Mouse (Mus musculus) MEL (cell line): ENCODE measurements around the gene Zfp652. TPM values are rescaled to one million over a fixed set of nuclear protein-coding genes. Genes with fewer than 3 reads are reported as not detected.
A peak's percentile ranks its signal among the peaks of the same experiment; 100 is the strongest.

ENCODE experiments used
- DNase-seq: peaks from one replicate; pipeline ENCODE4 v3.0.0; 2011; ENCODE audit warnings: low read depth, low spot score
- H3K27ac ChIP-seq: 2 replicates; pipeline ENCODE4 v1.5.1; 2012; ENCODE audit warnings: low read depth, mild to moderate bottlenecking, control low read depth, low read length, moderate library complexity; ENCODE audit not compliant: control insufficient read depth
- H3K27me3 ChIP-seq, 2 experiments: fragments of 150-350 bp in 1 of 2; sonication (generic) in 1 of 2; 2 replicates each; pipeline ENCODE4 v1.6.1; 2012; ENCODE audit warnings: low read length in 2 of 2, mild to moderate bottlenecking in 2 of 2, improper control_type of control experiment in 1 of 2, moderate library complexity in 1 of 2; ENCODE audit not compliant: insufficient read depth in 2 of 2, control insufficient read depth in 1 of 2
- H3K36me3 ChIP-seq, 2 experiments: 2 replicates each; pipeline ENCODE4 v1.6.1; 2012 to 2014; ENCODE audit warnings: low read length in 2 of 2, improper control_type of control experiment in 1 of 2, inconsistent platforms in 1 of 2, mild to moderate bottlenecking in 1 of 2; ENCODE audit not compliant: insufficient read depth in 2 of 2, control insufficient read depth in 1 of 2
- H3K4me1 ChIP-seq, 2 experiments: fragments of 150-350 bp in 1 of 2; sonication (generic) in 1 of 2; 2 replicates each; pipeline ENCODE4 v1.6.1; 2012; ENCODE audit warnings: low read length in 2 of 2, improper control_type of control experiment in 1 of 2, mild to moderate bottlenecking in 1 of 2; ENCODE audit not compliant: insufficient read depth in 2 of 2, control insufficient read depth in 1 of 2
- H3K4me3 ChIP-seq, 2 experiments: fragments of 150-350 bp in 1 of 2; sonication (generic) in 1 of 2; 2 replicates each; pipeline ENCODE4 v1.5.1; 2012; ENCODE audit warnings: low read depth in 2 of 2, low read length in 2 of 2, mild to moderate bottlenecking in 2 of 2, moderate library complexity in 2 of 2, control low read depth in 1 of 2, improper control_type of control experiment in 1 of 2; ENCODE audit not compliant: control insufficient read depth in 1 of 2, insufficient read depth in 1 of 2
- H3K79me2 ChIP-seq: 2 replicates; pipeline ENCODE4 v1.6.1; 2012; ENCODE audit warnings: mild to moderate bottlenecking, low read length, moderate library complexity; ENCODE audit not compliant: control insufficient read depth, poor library complexity, insufficient read depth
- H3K9ac ChIP-seq: 2 replicates; pipeline ENCODE4 v1.6.1; 2012; ENCODE audit warnings: low read depth, mild to moderate bottlenecking, control low read depth, low read length, moderate library complexity; ENCODE audit not compliant: control insufficient read depth, poor library complexity, severe bottlenecking
- H3K9me3 ChIP-seq: fragments of 150-350 bp; sonication (generic); replicated peaks from 2 replicates; pipeline ENCODE4 v1.6.1; 2012; ENCODE audit warnings: mild to moderate bottlenecking, low read length, improper control_type of control experiment, moderate library complexity; ENCODE audit not compliant: insufficient read depth
- BHLHE40 ChIP-seq: IDR thresholded peaks from 2 replicates; pipeline ENCODE4 v1.6.1; 2012; ENCODE audit warnings: low read depth, mild to moderate bottlenecking, inconsistent platforms, low read length, improper control_type of control experiment, borderline replicate concordance
- CHD1 ChIP-seq: IDR thresholded peaks from 2 replicates; pipeline ENCODE4 v1.6.1; 2012; ENCODE audit warnings: low read depth, mild to moderate bottlenecking, inconsistent platforms, low read length, improper control_type of control experiment
- CHD2 ChIP-seq: IDR thresholded peaks from 2 replicates; pipeline ENCODE4 v1.6.1; 2011; ENCODE audit warnings: low read length, improper control_type of control experiment
- CTCF ChIP-seq, 3 experiments: IDR thresholded peaks in 2 of 3; conservative IDR thresholded peaks in 1 of 3; 2 replicates each; pipeline ENCODE4 v1.5.1; 2011 to 2012; ENCODE audit warnings: low read length in 3 of 3, low read depth in 2 of 3, mild to moderate bottlenecking in 2 of 3, improper control_type of control experiment in 1 of 3, inconsistent platforms in 1 of 3, mixed read lengths in 1 of 3, moderate library complexity in 1 of 3; ENCODE audit not compliant: control insufficient read depth in 1 of 3, insufficient read depth in 1 of 3, poor library complexity in 1 of 3, severe bottlenecking in 1 of 3
- E2F4 ChIP-seq: IDR thresholded peaks from 2 replicates; pipeline ENCODE4 v1.6.1; 2011; ENCODE audit warnings: low read depth, low read length, improper control_type of control experiment, borderline replicate concordance
- EP300 ChIP-seq, 2 experiments: IDR thresholded peaks; 2 replicates each; pipeline ENCODE4 v1.6.1; 2011; ENCODE audit warnings: improper control_type of control experiment in 2 of 2, low read length in 2 of 2, low read depth in 1 of 2, mild to moderate bottlenecking in 1 of 2
- ETS1 ChIP-seq: IDR thresholded peaks from 2 replicates; pipeline ENCODE4 v1.6.1; 2012; ENCODE audit warnings: low read depth, mild to moderate bottlenecking, inconsistent platforms, low read length, improper control_type of control experiment, moderate library complexity
- HCFC1 ChIP-seq: IDR thresholded peaks from 2 replicates; pipeline ENCODE4 v1.6.1; 2012; ENCODE audit warnings: low read depth, mild to moderate bottlenecking, inconsistent platforms, low read length, improper control_type of control experiment, moderate library complexity
- KAT2A ChIP-seq: conservative IDR thresholded peaks from 2 replicates; pipeline ENCODE4 v1.6.1; 2012; ENCODE audit warnings: low read depth, low read length, improper control_type of control experiment, inconsistent platforms
- MAFK ChIP-seq: IDR thresholded peaks from 2 replicates; pipeline ENCODE4 v1.6.1; 2011; ENCODE audit warnings: low read depth, mild to moderate bottlenecking, low read length, improper control_type of control experiment, borderline replicate concordance
- MAX ChIP-seq: IDR thresholded peaks from 2 replicates; pipeline ENCODE4 v1.6.1; 2011; ENCODE audit warnings: low read length, improper control_type of control experiment
- MEF2A ChIP-seq: IDR thresholded peaks from 2 replicates; pipeline ENCODE4 v1.6.1; 2014; ENCODE audit warnings: low read depth, mild to moderate bottlenecking, inconsistent platforms, low read length, improper control_type of control experiment; ENCODE audit not compliant: poor library complexity, insufficient replicate concordance, severe bottlenecking; ENCODE audit errors: extremely low read depth
- MXI1 ChIP-seq: IDR thresholded peaks from 2 replicates; pipeline ENCODE4 v1.6.1; 2011; ENCODE audit warnings: mild to moderate bottlenecking, low read depth, low read length, improper control_type of control experiment
- MYB ChIP-seq: IDR thresholded peaks from 2 replicates; pipeline ENCODE4 v1.6.1; 2011; ENCODE audit warnings: mild to moderate bottlenecking, low read depth, low read length, improper control_type of control experiment
- MYC ChIP-seq: IDR thresholded peaks from 2 replicates; pipeline ENCODE4 v1.6.1; 2011; ENCODE audit warnings: low read depth, mild to moderate bottlenecking, low read length, improper control_type of control experiment, moderate library complexity
- NELFE ChIP-seq: IDR thresholded peaks from 2 replicates; pipeline ENCODE4 v1.6.1; 2011; ENCODE audit warnings: low read depth, low read length, improper control_type of control experiment
- NRF1 ChIP-seq: IDR thresholded peaks from 2 replicates; pipeline ENCODE4 v1.6.1; 2014; ENCODE audit warnings: low read depth, mild to moderate bottlenecking, inconsistent platforms, low read length, improper control_type of control experiment, moderate library complexity; ENCODE audit not compliant: poor library complexity, insufficient read depth, severe bottlenecking
- POLR2A ChIP-seq, 2 experiments: IDR thresholded peaks; 2 replicates each; pipeline ENCODE4 v1.6.1; 2011 to 2012; ENCODE audit warnings: low read length in 2 of 2, mild to moderate bottlenecking in 2 of 2, control low read depth in 1 of 2, improper control_type of control experiment in 1 of 2, low read depth in 1 of 2, moderate library complexity in 1 of 2; ENCODE audit not compliant: control insufficient read depth in 1 of 2, insufficient read depth in 1 of 2, poor library complexity in 1 of 2
- POLR2AphosphoS2 ChIP-seq: IDR thresholded peaks from 2 replicates; pipeline ENCODE4 v1.6.1; 2011; ENCODE audit warnings: low read length, improper control_type of control experiment
- POLR2AphosphoS5 ChIP-seq: IDR thresholded peaks from 2 replicates; pipeline ENCODE4 v1.6.1; 2012; ENCODE audit warnings: low read depth, borderline replicate concordance, mild to moderate bottlenecking, inconsistent platforms, low read length, moderate library complexity, mixed read lengths
- RCOR1 ChIP-seq: IDR thresholded peaks from 2 replicates; pipeline ENCODE4 v1.6.1; 2012; ENCODE audit warnings: low read depth, mild to moderate bottlenecking, inconsistent platforms, low read length, improper control_type of control experiment
- SMC3 ChIP-seq: IDR thresholded peaks from 2 replicates; pipeline ENCODE4 v1.6.1; 2011; ENCODE audit warnings: low read depth, low read length, improper control_type of control experiment
- TAL1 ChIP-seq: IDR thresholded peaks from 2 replicates; pipeline ENCODE4 v1.6.1; 2012; ENCODE audit warnings: mild to moderate bottlenecking, inconsistent platforms, low read length, moderate library complexity, mixed read lengths
- TBP ChIP-seq: IDR thresholded peaks from 2 replicates; pipeline ENCODE4 v1.8.0; 2011; ENCODE audit warnings: low read depth, low read length, improper control_type of control experiment
- TCF12 ChIP-seq: IDR thresholded peaks from 2 replicates; pipeline ENCODE4 v1.6.1; 2014; ENCODE audit warnings: low read depth, mild to moderate bottlenecking, inconsistent platforms, low read length, improper control_type of control experiment, moderate library complexity
- UBTF ChIP-seq: IDR thresholded peaks from 2 replicates; pipeline ENCODE4 v1.6.1; 2012; ENCODE audit warnings: low read depth, mild to moderate bottlenecking, inconsistent platforms, low read length, improper control_type of control experiment, moderate library complexity, borderline replicate concordance; ENCODE audit not compliant: insufficient read depth
- USF1 ChIP-seq: IDR thresholded peaks from 2 replicates; pipeline ENCODE4 v1.6.1; 2014; ENCODE audit warnings: low read depth, mild to moderate bottlenecking, inconsistent platforms, low read length, improper control_type of control experiment, moderate library complexity
- ZC3H11A ChIP-seq: IDR thresholded peaks from 2 replicates; pipeline ENCODE4 v1.6.1; 2012; ENCODE audit warnings: low read depth, mild to moderate bottlenecking, inconsistent platforms, low read length, improper control_type of control experiment
- ZKSCAN1 ChIP-seq: IDR thresholded peaks from 2 replicates; pipeline ENCODE4 v1.6.1; 2012; ENCODE audit warnings: low read depth, mild to moderate bottlenecking, inconsistent platforms, low read length, improper control_type of control experiment, moderate library complexity
- ZMIZ1 ChIP-seq: IDR thresholded peaks from 2 replicates; pipeline ENCODE4 v1.6.1; 2012; ENCODE audit warnings: low read depth, mild to moderate bottlenecking, inconsistent platforms, low read length, improper control_type of control experiment, moderate library complexity
- ZNF384 ChIP-seq: IDR thresholded peaks from 2 replicates; pipeline ENCODE4 v1.6.1; 2012; ENCODE audit warnings: low read depth, mild to moderate bottlenecking, inconsistent platforms, low read length, improper control_type of control experiment
- polyA plus RNA-seq, 2 experiments: library from polyadenylated mRNA; stranded (reverse) in 1 of 2; unstranded in 1 of 2; fragments of >175 nt in 1 of 2; fragments of >200 nt in 1 of 2; gene quantifications; 2 replicates each; pipeline versions ENCODE4 v1.2.1 to v1.2.4; 2012; ENCODE audit warnings: low replicate concordance in 2 of 2, low read depth in 1 of 2; ENCODE audit not compliant: insufficient read length in 2 of 2, insufficient read depth in 1 of 2, missing spikeins in 1 of 2
- total RNA-seq: library from RNA; depleted of rRNA; stranded (reverse); fragments of 300-350 nt; gene quantifications from 2 replicates; pipeline ENCODE4 v1.2.3, GENCODE M21; 2012

Gene Zfp652
- total and polyA plus RNA-seq, 3 experiments: 19.3 to 38.5 (median 31.8) TPM

DNA sequence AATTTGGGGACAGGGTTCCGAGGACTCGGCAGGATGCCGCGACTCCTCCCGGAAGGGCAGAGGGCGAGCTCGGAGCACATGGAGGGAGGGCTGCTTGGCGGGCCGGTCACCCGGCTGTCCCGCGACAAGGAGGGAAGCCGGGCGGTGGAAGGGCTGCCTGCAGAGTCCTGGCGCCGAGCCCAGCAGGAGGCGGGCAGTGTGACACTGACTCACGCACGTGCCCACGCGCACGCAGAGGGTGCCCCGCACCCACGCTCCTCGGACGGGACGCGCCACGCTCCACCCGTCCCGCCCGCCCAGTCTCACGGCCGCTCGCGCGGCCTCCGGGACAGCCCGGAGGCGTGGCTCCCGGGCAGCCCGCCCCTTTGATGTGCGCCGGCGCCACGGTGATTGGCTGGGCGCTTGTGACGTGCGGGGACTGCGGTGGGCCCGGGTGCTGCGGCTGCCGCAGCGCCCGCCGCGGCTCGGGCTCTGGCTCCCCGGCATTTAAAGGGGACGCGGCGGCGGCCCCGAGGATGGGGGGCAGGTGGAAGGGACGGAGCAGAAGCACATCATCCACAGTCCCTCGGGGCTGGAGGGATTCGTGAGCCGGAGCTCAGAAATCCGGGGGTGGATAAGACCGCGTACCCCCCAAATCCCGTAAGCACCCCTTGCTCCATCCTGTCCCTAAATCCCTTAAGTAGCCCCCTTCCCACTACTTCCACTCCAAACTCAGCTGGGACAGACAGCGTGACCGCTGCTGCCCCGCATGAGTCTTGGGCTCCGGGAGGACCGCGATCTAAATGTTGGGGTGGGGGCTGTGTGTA, 111.8 kb downstream of the Zfp652 start, which contains the start of gene Phospho1 (continued):
- TF ChIP-seq TBP (0 out of 2 replicates have a peak, but pooled peaks have one; percentile 44), CHD1 (no peak; the same call in 1 of the 2 replicates), NRF1 (peak; percentile 56), ZC3H11A (no peak), POLR2A (IDR thresholded peaks at IDR 0.05; ENCODE audit: control insufficient read depth in 1 of 2, insufficient read depth in 1 of 2, low read depth in 1 of 2, low read length in 2 of 2, poor library complexity in 1 of 2) (peak; percentile 95 to 98), MXI1 (peak; percentile 90), TAL1 (no peak), MYC (peak; percentile 93), ZNF384 (no peak), TCF12 (peak; percentile 32; the same call in 1 of the 2 replicates), ZKSCAN1 (no peak), UBTF (no peak), POLR2AphosphoS5 (no peak), MAFK (no peak), SMC3 (peak; percentile 18; the same call in 1 of the 2 replicates), CHD2 (no peak), MEF2A (no peak), BHLHE40 (peak; percentile 92), ETS1 (no peak; the same call in 1 of the 2 replicates), POLR2AphosphoS2 (peak; percentile 94; the same call in 1 of the 2 replicates)

DNA sequence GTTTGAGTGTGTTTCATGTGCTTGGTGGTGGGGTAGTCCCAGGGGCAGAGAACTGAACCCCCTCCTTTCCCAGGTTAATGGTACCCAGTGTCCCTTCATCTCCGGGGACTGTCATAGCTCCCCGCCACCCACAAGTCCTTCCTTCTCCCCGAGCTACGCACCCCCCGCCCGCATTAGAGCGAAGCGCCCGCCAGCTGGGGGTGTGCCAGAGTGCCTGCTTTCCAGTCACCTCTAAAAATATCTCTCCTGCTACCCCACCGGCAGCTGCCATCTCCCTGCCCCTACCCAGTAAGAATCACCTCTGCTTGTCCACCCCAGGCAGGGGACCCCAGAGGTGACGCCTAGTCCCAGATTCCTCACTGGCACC, 112.4 kb downstream of the Zfp652 start:
- Histone ChIP-seq H3K9ac (peak overlapping the region; percentile 85), H3K36me3 (peaks cover 0 to 32% of the 10 kb centered on the region in 2 experiments; a peak in 2 of 4 replicates), H3K79me2 (peaks cover 5% of the 10 kb centered on the region; the same call in 1 of the 2 replicates), H3K4me1 (peaks cover 29 to 44% of the 10 kb centered on the region in 2 experiments), H3K27me3 (no peaks in the 10 kb centered on the region), H3K9me3 (no peaks in the 10 kb centered on the region), H3K4me3 (peak overlapping the region; percentile 69 to 93), H3K27ac (no peak overlapping the region)
- TF ChIP-seq E2F4 (no peak), ZC3H11A (no peak), EP300 (IDR thresholded peaks at IDR 0.05; ENCODE audit: low read depth in 1 of 2, low read length in 2 of 2) (no peak), NELFE (no peak), TCF12 (no peak), MAFK (no peak), ZMIZ1 (no peak), MYB (no peak), POLR2AphosphoS5 (no peak), BHLHE40 (no peak), SMC3 (no peak), NRF1 (no peak), HCFC1 (no peak), MAX (no peak), KAT2A (no peak), USF1 (no peak), CTCF (IDR thresholded peaks at IDR 0.05 in 2 of 3, conservative IDR thresholded peaks at IDR 0.05 in 1 of 3; ENCODE audit: control insufficient read depth in 1 of 3, insufficient read depth in 1 of 3, low read depth in 2 of 3, low read length in 3 of 3, poor library complexity in 1 of 3, severe bottlenecking in 1 of 3) (no peak), RCOR1 (no peak)
- DNase-seq: peak; percentile 66
